Mouse (Mus musculus) kidney, postnatal 0 days (tissue): Measurements from ENCODE around the gene Enpp1. TPM values are rescaled to one million over a fixed set of nuclear protein-coding genes. Genes with fewer than 3 reads are reported as not detected.

Source experiments
- ATAC-seq: fragments of 200-750 bp; cut with Nextera tagmentation; replicated peaks from 2 replicates; pipeline ENCODE4 v1.8.0; 2017; ENCODE audit warnings: low read depth, moderate number of reproducible peaks, moderate TSS enrichment, moderate library complexity; ENCODE audit not compliant: low FRiP score
- DNase-seq: peaks from one replicate; pipeline ENCODE4 v3.0.0-alpha.2; 2016; ENCODE audit warnings: low spot score
- H3K27ac ChIP-seq: fragments of 300-500 bp; sonication (generic); 2 replicates; pipeline ENCODE4 v1.5.1; 2014; ENCODE audit warnings: mild to moderate bottlenecking
- H3K27me3 ChIP-seq: fragments of 300-500 bp; sonication (generic); 2 replicates; pipeline ENCODE4 v1.6.1; 2014; ENCODE audit warnings: low read length, mixed read lengths; ENCODE audit not compliant: insufficient read depth
- H3K36me3 ChIP-seq: fragments of 300-500 bp; sonication (generic); 2 replicates; pipeline ENCODE4 v1.6.1; 2014; ENCODE audit warnings: low read length, mixed read lengths; ENCODE audit not compliant: insufficient read depth
- H3K4me1 ChIP-seq: fragments of 300-500 bp; sonication (generic); replicated peaks from 2 replicates; pipeline ENCODE4 v1.6.1; 2014; ENCODE audit warnings: antibody characterized with exemption, low read length, mixed read lengths; ENCODE audit not compliant: insufficient read depth
- H3K4me2 ChIP-seq: fragments of 300-500 bp; sonication (generic); 2 replicates; pipeline ENCODE4 v1.6.1; 2014; ENCODE audit warnings: mild to moderate bottlenecking, low read length, moderate library complexity, mixed read lengths
- H3K4me3 ChIP-seq: fragments of 300-500 bp; sonication (generic); replicated peaks from 2 replicates; pipeline ENCODE4 v1.5.1; 2014; ENCODE audit warnings: low read depth, low read length
- H3K9ac ChIP-seq: fragments of 300-500 bp; sonication (generic); 2 replicates; pipeline ENCODE4 v1.6.1; 2014; ENCODE audit warnings: low read depth, low read length
- H3K9me3 ChIP-seq: fragments of 300-500 bp; sonication (generic); replicated peaks from 2 replicates; pipeline ENCODE4 v1.6.1; 2016; ENCODE audit warnings: low read length, inconsistent platforms, mixed read lengths
- CTCF ChIP-seq: IDR thresholded peaks from 2 replicates; pipeline ENCODE4 v1.5.1; 2016; ENCODE audit warnings: antibody characterized with exemption, low read depth, mild to moderate bottlenecking, moderate library complexity
- WGBS: fragments of 180-500 bp; shearing (Covaris S2); extraction: QIAGEN DNeasy Blood & Tissue Kit; methylation state at CpG from one replicate; pipeline ENCODE4 v1.1.7; 2014; 5-methylcytosine and 5-hydroxymethylcytosine counted together
- polyA plus RNA-seq: library from polyadenylated mRNA; unstranded; fragments of >200 nt; fragmentation: Nextera tagmentation; extraction: Ambion mirVana; gene quantifications from 2 replicates; pipeline ENCODE4 v1.2.1, GENCODE M21; 2015

The Enpp1 gene
- 7.7 and 8.6 TPM in 2 replicates for polyA plus RNA-seq

- Histone ChIP-seq H3K9ac (peak within 1 kb of the TSS; percentile 64), H3K4me1 (no peaks in the 10 kb centered on the region), H3K4me3 (peak within 1 kb of the TSS; percentile 60), H3K36me3 (no peaks in the 10 kb centered on the region), H3K4me2 (peak within 1 kb of the TSS; percentile 98), H3K9me3 (no peaks in the 10 kb centered on the region), H3K27me3 (no peaks in the 10 kb centered on the region), H3K27ac (peak within 1 kb of the TSS; percentile 69)
- TF ChIP-seq CTCF: peak; percentile 5; the same call in 1 of the 2 replicates
- ATAC-seq (peak; percentile 93), DNase-seq (peak; percentile 54)
- WGBS: under 1% methylated on average over 79 of the region's 79 CpGs
Observed at GRCm38 (mm10) chr10:24711480-24712366, at the start of gene Enpp1. TSS of gene Enpp1 (minus strand) at chr10:24712159.

DNA sequence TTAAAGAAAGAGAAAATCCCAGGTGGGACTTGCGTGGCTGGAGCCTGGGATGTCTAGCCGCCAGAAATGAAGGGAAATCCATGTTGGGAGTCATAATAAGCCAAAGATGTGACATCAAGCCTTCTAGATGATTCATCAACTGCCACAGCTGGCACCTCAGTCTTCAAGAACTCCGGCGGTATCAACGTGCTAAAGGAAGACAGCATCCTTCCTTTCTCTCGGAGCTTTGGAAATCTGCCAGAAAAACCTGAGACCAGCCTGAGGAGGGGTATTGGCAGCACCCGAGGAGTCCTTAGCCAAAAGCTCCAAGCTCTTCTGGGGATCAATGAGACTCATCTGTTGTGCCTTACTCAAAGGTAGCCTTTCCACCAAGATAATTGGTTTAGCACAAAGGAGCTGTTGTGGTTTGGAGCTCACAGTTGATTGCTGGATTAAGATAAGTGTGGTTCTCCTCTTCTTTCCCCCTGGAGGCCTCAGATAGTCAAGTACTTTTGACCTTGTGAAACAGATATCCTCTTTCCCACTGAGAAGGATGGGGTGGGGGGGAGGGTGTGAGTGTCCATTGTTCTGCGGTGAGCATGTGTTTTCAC is 46.5 kb upstream of the Enpp1 start:
- H3K36me3 ChIP-seq: no peaks in the 10 kb centered on the region
- 57% methylated on average over 8 of the region's 8 CpGs for WGBS
- DNase-seq (no peak), ATAC-seq (no peak)
- no peak overlapping the region for H3K4me2 ChIP-seq
- no peak overlapping the region for H3K27ac ChIP-seq
- H3K9me3 ChIP-seq: no peaks in the 10 kb centered on the region
- no peak overlapping the region for H3K9ac ChIP-seq
- no peaks in the 10 kb centered on the region for H3K4me1 ChIP-seq
- no peaks in the 10 kb centered on the region for H3K27me3 ChIP-seq
- TF ChIP-seq CTCF: no peak
- H3K4me3 ChIP-seq: no peak overlapping the region

- no peaks in the 10 kb centered on the region for H3K4me1 ChIP-seq
- H3K27ac ChIP-seq: no peak overlapping the region
- no peaks in the 10 kb centered on the region for H3K36me3 ChIP-seq
- DNase-seq (no peak), ATAC-seq (no peak)
- H3K9ac ChIP-seq: no peak overlapping the region
- WGBS: 74% methylated on average over 9 of the region's 9 CpGs
- H3K9me3 ChIP-seq: no peaks in the 10 kb centered on the region
- no peak for TF ChIP-seq CTCF
- H3K4me2 ChIP-seq: no peak overlapping the region; the same call in 1 of the 2 replicates
- H3K4me3 ChIP-seq: no peak overlapping the region
- no peaks in the 10 kb centered on the region for H3K27me3 ChIP-seq
Observed at GRCm38 (mm10) chr10:24754874-24755540, 43.0 kb upstream of the Enpp1 start.

GRCm38 (mm10) chr10:24754251-24754835 is 42.4 kb upstream of the Enpp1 start:
- Histone ChIP-seq H3K9ac (no peak overlapping the region), H3K27ac (no peak overlapping the region), H3K36me3 (no peaks in the 10 kb centered on the region), H3K4me2 (peak overlapping the region; percentile 36), H3K9me3 (no peaks in the 10 kb centered on the region), H3K27me3 (no peaks in the 10 kb centered on the region), H3K4me1 (no peaks in the 10 kb centered on the region), H3K4me3 (no peak overlapping the region)
- WGBS: 47% methylated on average over 11 of the region's 11 CpGs
- TF ChIP-seq CTCF: no peak
- no peak for DNase-seq
- ATAC-seq: no peak

DNA sequence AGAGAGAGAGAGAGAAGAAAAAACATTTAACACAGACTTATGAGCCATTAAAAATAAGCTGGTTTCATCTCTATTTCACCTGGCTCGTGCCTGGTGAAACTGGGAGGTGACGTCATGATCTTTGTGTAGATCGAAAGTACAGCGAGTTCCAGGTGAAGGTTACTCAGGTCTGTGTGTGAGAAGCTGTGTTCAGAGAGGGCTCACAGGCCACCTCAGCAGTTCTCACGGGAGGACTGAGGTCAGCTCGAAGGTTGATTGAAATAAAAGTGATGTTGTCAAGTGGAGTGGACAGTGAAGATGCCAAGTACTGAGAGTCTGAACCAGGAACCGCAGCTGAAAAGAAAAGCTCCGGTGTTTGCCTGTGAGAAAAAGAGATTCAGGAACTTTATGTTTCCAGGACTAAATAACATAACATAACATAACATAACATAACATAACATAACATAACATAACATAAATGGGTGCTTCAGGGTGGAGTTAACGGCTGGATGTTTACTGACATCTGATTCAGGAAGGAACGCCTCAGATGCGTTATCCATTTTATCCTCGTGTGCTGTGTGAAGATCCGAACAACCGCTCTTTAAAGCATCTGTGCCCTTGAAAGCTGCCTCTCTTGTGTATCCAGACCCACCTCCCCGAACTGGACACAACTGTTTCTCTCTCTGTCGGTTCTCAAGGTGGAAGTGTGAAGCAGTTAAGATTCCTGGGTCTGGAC is 41.7 kb upstream of the Enpp1 start:
- no peak overlapping the region for H3K9ac ChIP-seq
- no peak overlapping the region for H3K27ac ChIP-seq
- H3K36me3 ChIP-seq: no peaks in the 10 kb centered on the region
- H3K9me3 ChIP-seq: no peaks in the 10 kb centered on the region
- TF ChIP-seq CTCF: no peak
- no peak for ATAC-seq
- no peak for DNase-seq
- H3K4me1 ChIP-seq: no peaks in the 10 kb centered on the region
- H3K27me3 ChIP-seq: no peaks in the 10 kb centered on the region
- WGBS: 62% methylated on average over 16 of the region's 16 CpGs
- H3K4me2 ChIP-seq: peak overlapping the region; percentile 36
- H3K4me3 ChIP-seq: no peak overlapping the region
